Mouse (Mus musculus): ENCODE data around the gene Foxo1. TPM values are rescaled to one million over a fixed set of nuclear protein-coding genes. Genes with fewer than 3 reads are reported as not detected.

Gene Foxo1
- polyA plus RNA-seq, 1 experiment from 2014 or later, result 7.8 TPM

DNA sequence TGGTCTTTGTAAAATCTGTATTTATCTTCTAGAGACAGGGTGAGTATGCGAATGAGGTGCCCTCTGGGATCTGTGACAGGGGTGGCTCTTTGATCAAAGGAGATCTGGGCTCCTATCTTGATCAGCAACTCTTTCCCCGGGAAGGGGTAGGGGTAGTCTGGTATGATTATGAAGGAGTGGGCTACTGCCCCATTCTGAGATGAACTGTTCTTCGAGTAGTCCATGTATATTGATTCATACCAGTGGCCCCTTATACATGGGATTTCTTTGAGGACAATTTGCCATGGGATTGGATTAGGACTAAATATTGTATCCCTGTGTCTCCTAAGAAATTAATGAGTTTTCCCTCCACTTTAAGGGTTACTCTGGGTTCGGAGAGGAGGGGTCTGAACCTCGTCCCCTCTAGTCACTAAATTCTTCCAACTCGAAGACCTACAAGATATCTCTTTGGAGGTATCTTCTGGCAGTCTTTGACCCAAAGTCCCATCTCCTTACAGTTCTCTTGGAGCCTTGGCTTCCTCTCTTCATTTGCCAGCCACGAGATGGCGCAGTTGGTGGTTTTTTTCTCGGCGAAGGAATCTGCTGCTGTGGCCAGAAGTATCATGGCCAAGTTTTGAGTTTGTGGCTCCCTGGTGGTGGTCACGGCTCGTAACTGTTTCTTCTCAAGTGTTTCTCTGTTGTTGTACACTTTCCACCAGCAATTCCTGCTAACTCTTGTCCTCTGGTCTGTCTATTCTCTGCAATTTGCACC lies 24.7 kb upstream of the Foxo1 start:
- Histone ChIP-seq H3K9me3 (ENCODE audit: control insufficient read depth, low read length) (no peaks in the 10 kb centered on the region), H3K27ac (ENCODE audit: low read depth, low read length) (no peak overlapping the region), H3K4me3 (ENCODE audit: low read length) (no peak overlapping the region), H3K4me2 (replicated peaks; ENCODE audit: low read depth, low read length) (no peak overlapping the region), H3K9ac (ENCODE audit: low read depth, low read length) (no peak overlapping the region), H3K27me3 (ENCODE audit: control insufficient read depth, insufficient read depth, low read length) (no peaks in the 10 kb centered on the region; the same call in 1 of the 2 replicates), H3K36me3 (ENCODE audit: control insufficient read depth, insufficient read depth, low read length) (no peaks in the 10 kb centered on the region), H3K4me1 (ENCODE audit: control insufficient read depth, insufficient read depth, low read length) (no peaks in the 10 kb centered on the region)
- no peak for ATAC-seq (ENCODE audit: low FRiP score, low TSS enrichment)
- WGBS, result 50% methylated on average over 12 of the region's 12 CpGs

DNA sequence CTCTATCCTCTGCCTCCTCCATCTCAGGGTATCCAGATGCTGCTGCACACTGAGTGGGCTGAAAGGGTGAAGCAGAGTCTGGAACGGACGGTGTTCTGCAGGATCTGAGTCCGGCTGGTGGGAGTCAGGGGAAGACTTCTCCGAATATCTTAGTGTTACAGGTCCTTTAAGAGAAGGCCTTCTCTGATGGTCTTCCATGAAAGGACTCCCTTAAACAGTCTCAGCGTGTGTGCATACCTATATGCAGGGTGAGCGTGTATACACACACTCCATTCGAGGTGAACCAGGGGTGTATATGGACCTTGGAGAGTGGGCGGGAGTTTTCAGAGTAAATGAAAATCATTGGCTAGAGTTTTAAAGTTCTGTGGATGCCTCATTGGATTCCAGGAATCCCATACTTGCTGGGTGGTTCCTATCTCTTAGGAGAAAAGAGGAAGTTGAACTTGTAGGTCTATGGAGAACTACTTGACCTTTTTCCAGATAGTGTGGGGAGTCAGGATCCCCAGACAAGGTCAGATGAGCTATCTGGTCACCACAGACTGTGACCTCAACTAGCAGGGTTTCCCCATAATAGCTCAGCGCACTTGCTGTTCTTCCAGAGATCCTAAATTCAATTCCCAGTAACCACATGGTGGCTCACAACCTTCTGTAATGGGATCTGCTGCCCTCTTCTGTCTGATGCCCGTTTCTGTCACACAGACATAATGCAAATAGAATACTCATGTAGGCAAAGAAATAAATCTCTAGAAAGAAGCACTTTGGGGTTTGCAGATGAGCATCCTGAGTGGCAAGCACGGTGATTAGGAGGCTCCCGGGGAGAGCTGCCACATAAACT lies 21.9 kb upstream of the Foxo1 start:
- Histone ChIP-seq H3K27ac (ENCODE audit: low read depth, low read length) (no peak overlapping the region), H3K4me3 (ENCODE audit: low read length) (no peak overlapping the region), H3K27me3 (ENCODE audit: control insufficient read depth, insufficient read depth, low read length) (no peaks in the 10 kb centered on the region; the same call in 1 of the 2 replicates), H3K9ac (ENCODE audit: low read depth, low read length) (no peak overlapping the region), H3K4me2 (replicated peaks; ENCODE audit: low read depth, low read length) (no peak overlapping the region), H3K36me3 (ENCODE audit: control insufficient read depth, insufficient read depth, low read length) (no peaks in the 10 kb centered on the region), H3K4me1 (ENCODE audit: control insufficient read depth, insufficient read depth, low read length) (no peaks in the 10 kb centered on the region), H3K9me3 (ENCODE audit: control insufficient read depth, low read length) (no peaks in the 10 kb centered on the region)
- 79% methylated on average over 12 of the region's 12 CpGs for WGBS
- no peak for ATAC-seq (ENCODE audit: low FRiP score, low TSS enrichment)

DNA sequence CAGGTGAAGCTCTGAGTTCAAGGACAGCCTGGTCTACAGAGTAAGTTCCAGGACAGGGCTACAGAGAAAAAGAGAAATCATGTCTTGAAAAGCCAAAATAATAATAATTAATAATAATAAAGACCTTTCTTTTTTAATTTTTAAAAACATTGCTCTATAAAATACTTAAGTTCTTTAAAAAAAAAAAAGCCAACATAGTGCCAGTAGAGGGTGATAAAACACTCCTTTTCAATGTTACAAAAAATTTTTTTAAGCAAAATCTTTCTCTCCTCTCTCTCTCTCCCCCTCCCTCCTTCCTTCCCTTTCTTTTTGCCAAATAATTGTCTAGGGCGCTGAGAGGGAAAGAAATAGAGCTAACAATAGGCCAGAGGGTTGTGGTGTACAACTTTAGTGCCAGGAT lies 17.0 kb upstream of the Foxo1 start:
- no peaks in the 10 kb centered on the region for H3K9me3 ChIP-seq (ENCODE audit: control insufficient read depth, low read length)
- H3K4me2 ChIP-seq (replicated peaks; ENCODE audit: low read depth, low read length), result no peak overlapping the region
- H3K4me3 ChIP-seq (ENCODE audit: low read length), result no peak overlapping the region
- no peak overlapping the region for H3K9ac ChIP-seq (ENCODE audit: low read depth, low read length)
- H3K27ac ChIP-seq (ENCODE audit: low read depth, low read length), result no peak overlapping the region
- WGBS, result 68% methylated on average over 1 of the region's 1 CpGs
- no peak for ATAC-seq (ENCODE audit: low FRiP score, low TSS enrichment)
- H3K36me3 ChIP-seq (ENCODE audit: control insufficient read depth, insufficient read depth, low read length), result no peaks in the 10 kb centered on the region
- H3K27me3 ChIP-seq (ENCODE audit: control insufficient read depth, insufficient read depth, low read length), result peaks cover 4% of the 10 kb centered on the region; the same call in 1 of the 2 replicates
- no peaks in the 10 kb centered on the region for H3K4me1 ChIP-seq (ENCODE audit: control insufficient read depth, insufficient read depth, low read length)

DNA sequence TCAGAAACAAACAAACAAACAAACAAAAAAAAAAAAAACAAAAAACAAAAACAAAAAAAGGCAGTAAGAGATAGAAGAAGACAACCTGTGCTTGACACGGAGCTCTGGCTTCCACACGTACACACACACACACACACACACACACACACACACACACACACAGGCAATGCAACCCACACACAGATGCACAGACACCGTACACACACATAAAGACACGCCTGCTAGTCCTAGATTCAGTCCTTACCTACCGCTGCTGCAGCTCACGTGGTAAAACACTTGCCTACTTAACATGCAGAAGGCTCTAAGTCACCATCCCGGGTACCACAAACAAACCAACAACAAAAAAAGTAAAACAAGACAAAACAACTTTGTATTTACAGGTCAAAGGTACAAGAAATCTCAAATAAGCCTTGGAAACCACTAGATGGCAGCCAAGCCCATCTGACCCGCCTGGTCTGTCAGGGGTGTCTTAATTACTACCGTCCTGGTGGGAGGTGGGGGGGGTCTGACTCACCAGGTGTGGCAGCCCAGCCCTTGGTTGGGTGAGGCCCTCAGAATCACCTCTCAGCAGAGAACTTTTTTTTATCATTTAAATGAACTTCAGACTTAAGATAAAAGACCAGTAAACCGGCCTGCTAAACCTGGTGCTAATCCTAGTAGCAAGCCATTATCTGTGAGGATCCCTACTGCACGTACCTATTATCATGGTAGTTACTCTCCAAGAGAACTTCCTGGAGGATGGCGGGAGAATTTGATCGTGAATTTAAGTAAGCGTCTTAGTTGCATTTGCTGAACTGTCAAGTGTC lies 14.3 kb upstream of the Foxo1 start:
- Histone ChIP-seq H3K27ac (ENCODE audit: low read depth, low read length) (no peak overlapping the region), H3K4me3 (ENCODE audit: low read length) (no peak overlapping the region), H3K4me2 (replicated peaks; ENCODE audit: low read depth, low read length) (no peak overlapping the region), H3K9me3 (ENCODE audit: control insufficient read depth, low read length) (no peaks in the 10 kb centered on the region), H3K27me3 (ENCODE audit: control insufficient read depth, insufficient read depth, low read length) (peaks cover 5% of the 10 kb centered on the region; the same call in 1 of the 2 replicates), H3K36me3 (ENCODE audit: control insufficient read depth, insufficient read depth, low read length) (no peaks in the 10 kb centered on the region), H3K9ac (ENCODE audit: low read depth, low read length) (no peak overlapping the region), H3K4me1 (ENCODE audit: control insufficient read depth, insufficient read depth, low read length) (0 out of 2 replicates have a peak, but pooled peaks cover 5% of the 10 kb centered on the region)
- WGBS, result 26% methylated on average over 14 of the region's 14 CpGs
- ATAC-seq (ENCODE audit: low FRiP score, low TSS enrichment), result peak; percentile 48; the same call in 1 of the 2 replicates

DNA sequence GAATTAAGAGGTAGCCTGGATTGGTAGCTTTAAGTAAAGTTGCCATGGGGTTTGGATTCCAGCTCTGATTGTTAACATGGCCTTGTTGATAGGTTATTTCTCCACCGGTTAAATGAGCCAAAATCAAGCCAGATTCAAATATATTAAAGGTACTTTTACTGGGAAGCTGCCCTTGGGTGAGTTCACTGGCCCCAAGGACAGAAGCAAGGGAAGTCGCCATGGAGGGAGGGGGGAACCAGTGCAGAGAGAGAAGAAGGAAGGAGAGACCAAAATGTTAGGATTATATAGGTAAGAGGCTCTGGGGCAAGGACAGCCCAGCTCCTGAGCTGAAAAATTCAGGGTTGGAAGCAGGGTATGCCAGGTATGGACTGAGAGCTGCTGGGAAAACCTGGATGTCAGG lies 13.6 kb upstream of the Foxo1 start:
- H3K9ac ChIP-seq (ENCODE audit: low read depth, low read length), result no peak overlapping the region
- WGBS, result 7% methylated on average over 2 of the region's 2 CpGs
- H3K36me3 ChIP-seq (ENCODE audit: control insufficient read depth, insufficient read depth, low read length), result no peaks in the 10 kb centered on the region
- H3K4me3 ChIP-seq (ENCODE audit: low read length), result no peak overlapping the region
- no peak overlapping the region for H3K4me2 ChIP-seq (replicated peaks; ENCODE audit: low read depth, low read length)
- H3K27ac ChIP-seq (ENCODE audit: low read depth, low read length), result no peak overlapping the region
- no peaks in the 10 kb centered on the region for H3K9me3 ChIP-seq (ENCODE audit: control insufficient read depth, low read length)
- no peak for ATAC-seq (ENCODE audit: low FRiP score, low TSS enrichment)
- peaks cover 7% of the 10 kb centered on the region; the same call in 1 of the 2 replicates for H3K27me3 ChIP-seq (ENCODE audit: control insufficient read depth, insufficient read depth, low read length)
- 0 out of 2 replicates have a peak, but pooled peaks cover 5% of the 10 kb centered on the region for H3K4me1 ChIP-seq (ENCODE audit: control insufficient read depth, insufficient read depth, low read length)

DNA sequence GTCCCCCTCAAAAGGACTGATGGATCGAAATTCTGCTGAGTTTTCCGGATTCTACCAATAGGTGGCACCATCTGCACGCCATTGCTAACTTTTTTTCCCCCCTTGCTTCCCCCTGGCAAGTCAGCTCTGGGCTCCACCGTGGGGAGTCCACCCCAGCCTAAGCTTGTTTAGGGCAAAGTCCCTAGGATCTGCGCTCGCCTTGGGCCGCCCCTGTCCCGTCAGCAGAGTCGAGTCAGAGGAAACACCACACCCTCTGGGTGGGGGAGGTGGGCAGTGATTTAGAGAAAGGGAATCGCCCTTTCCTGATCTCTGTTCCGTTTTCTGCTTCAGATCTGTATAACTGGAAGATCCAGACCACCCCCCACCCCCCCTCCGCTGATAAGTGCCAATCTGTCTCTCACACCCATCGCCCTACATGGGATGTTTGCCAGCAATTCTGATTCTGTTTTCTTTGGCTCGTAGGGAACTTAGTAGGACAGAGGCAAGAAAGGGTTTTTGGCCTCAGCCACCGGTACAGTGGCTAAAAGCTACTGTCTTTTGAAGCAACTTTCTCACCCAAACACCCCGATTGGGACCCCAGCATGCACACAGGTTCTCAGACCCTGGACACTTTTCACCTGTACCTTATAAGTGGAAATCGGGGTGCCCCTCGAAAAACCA lies 10.2 kb upstream of the Foxo1 start:
- WGBS, result 11% methylated on average over 18 of the region's 18 CpGs
- Histone ChIP-seq H3K9me3 (ENCODE audit: control insufficient read depth, low read length) (no peaks in the 10 kb centered on the region), H3K4me1 (ENCODE audit: control insufficient read depth, insufficient read depth, low read length) (0 out of 2 replicates have a peak, but pooled peaks cover 5% of the 10 kb centered on the region), H3K27me3 (ENCODE audit: control insufficient read depth, insufficient read depth, low read length) (peaks cover 17% of the 10 kb centered on the region; the same call in 1 of the 2 replicates), H3K36me3 (ENCODE audit: control insufficient read depth, insufficient read depth, low read length) (no peaks in the 10 kb centered on the region), H3K4me3 (ENCODE audit: low read length) (peak overlapping the region; percentile 28), H3K9ac (ENCODE audit: low read depth, low read length) (peak overlapping the region; percentile 34), H3K4me2 (replicated peaks; ENCODE audit: low read depth, low read length) (peak overlapping the region; percentile 67), H3K27ac (ENCODE audit: low read depth, low read length) (no peak overlapping the region)
- ATAC-seq (ENCODE audit: low FRiP score, low TSS enrichment), result peak; percentile 83

DNA sequence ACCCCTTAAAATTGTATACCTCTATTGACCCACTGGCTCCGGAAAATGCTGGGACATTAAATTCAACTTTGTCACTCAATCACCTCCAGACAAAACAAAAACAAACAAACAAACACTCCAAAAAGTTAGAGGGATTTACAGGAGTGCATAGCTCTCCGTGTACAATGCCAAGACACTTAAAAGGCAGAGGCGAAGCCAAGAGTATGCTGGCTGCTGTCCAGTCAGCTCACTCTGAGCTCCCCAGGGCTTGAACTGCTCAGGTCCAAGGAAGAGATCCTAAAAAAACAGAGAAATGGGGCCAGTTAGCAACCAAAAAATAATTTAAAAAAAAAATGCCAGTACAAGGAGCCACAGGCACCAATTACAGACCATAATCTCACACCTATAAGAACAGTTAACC lies 9.6 kb upstream of the Foxo1 start:
- no peak for ATAC-seq (ENCODE audit: low FRiP score, low TSS enrichment)
- Histone ChIP-seq H3K4me2 (replicated peaks; ENCODE audit: low read depth, low read length) (0 out of 2 replicates have a peak overlapping the region, but pooled peaks have one; percentile 67), H3K4me3 (ENCODE audit: low read length) (no peak overlapping the region), H3K27ac (ENCODE audit: low read depth, low read length) (no peak overlapping the region), H3K9ac (ENCODE audit: low read depth, low read length) (no peak overlapping the region), H3K9me3 (ENCODE audit: control insufficient read depth, low read length) (no peaks in the 10 kb centered on the region), H3K4me1 (ENCODE audit: control insufficient read depth, insufficient read depth, low read length) (0 out of 2 replicates have a peak, but pooled peaks cover 5% of the 10 kb centered on the region), H3K27me3 (ENCODE audit: control insufficient read depth, insufficient read depth, low read length) (peaks cover 17% of the 10 kb centered on the region; the same call in 1 of the 2 replicates), H3K36me3 (ENCODE audit: control insufficient read depth, insufficient read depth, low read length) (no peaks in the 10 kb centered on the region)
- WGBS, result 28% methylated on average over 3 of the region's 3 CpGs

DNA sequence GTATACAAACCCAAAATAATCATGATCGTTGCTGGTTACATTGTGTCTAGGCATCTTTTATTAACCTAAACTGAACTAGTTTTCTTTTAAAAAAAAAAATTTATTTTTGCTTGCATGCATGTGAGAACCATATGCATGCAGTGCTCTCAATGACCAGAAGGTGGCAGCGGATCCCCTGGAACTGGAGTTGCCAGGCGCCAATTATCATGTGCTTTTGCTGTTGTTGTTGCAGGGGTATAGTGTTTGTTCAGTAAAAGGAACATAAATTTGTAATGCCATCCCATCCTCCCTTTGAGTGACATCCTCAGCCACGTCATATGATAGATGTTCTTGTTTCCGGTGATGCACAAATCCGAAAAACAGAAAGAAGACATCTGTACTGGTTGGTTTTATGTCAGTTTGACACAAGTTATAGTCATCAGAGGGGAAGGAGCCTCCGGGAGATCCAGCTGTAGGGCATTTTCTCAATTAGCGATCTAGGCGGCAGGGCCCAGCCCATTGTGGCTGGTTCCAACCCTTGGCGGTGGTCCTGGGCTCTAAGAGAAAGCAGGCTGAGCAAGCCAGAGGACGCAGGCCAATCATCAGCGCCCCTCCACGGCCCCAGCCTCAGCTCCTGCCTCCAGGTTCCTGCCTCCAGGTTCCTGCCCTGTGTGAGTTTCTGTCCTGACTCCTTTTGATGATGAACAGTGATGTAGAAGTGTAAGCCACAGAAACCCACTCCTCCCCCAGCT lies 5.5 kb upstream of the Foxo1 start:
- 39% methylated on average over 13 of the region's 13 CpGs for WGBS

More for the DNA sequence above, 5.5 kb upstream of the Foxo1 start:
- peaks cover 19% of the 10 kb centered on the region; the same call in 1 of the 2 replicates for H3K27me3 ChIP-seq (ENCODE audit: control insufficient read depth, insufficient read depth, low read length)
- no peaks in the 10 kb centered on the region for H3K36me3 ChIP-seq (ENCODE audit: control insufficient read depth, insufficient read depth, low read length)
- no peak for ATAC-seq (ENCODE audit: low FRiP score, low TSS enrichment)
- H3K4me1 ChIP-seq (ENCODE audit: control insufficient read depth, insufficient read depth, low read length), result peaks cover 5% of the 10 kb centered on the region; the same call in 1 of the 2 replicates
- H3K9ac ChIP-seq (ENCODE audit: low read depth, low read length), result no peak overlapping the region
- H3K27ac ChIP-seq (ENCODE audit: low read depth, low read length), result no peak overlapping the region
- no peaks in the 10 kb centered on the region for H3K9me3 ChIP-seq (ENCODE audit: control insufficient read depth, low read length)
- H3K4me2 ChIP-seq (replicated peaks; ENCODE audit: low read depth, low read length), result no peak overlapping the region
- no peak overlapping the region for H3K4me3 ChIP-seq (ENCODE audit: low read length)

All from kidney, embryonic 14.5 days (tissue).